Mouse (Mus musculus) gastrocnemius, postnatal 14 days (tissue): ENCODE results near the gene Nfix. TPM values are rescaled to one million over a fixed set of nuclear protein-coding genes. Genes with fewer than 3 reads are reported as not detected.

Experiments used
- DNase-seq: peaks from one replicate; pipeline ENCODE4 v3.0.0; 2021; ENCODE audit warnings: mixed read lengths
- intact Hi-C: fragments of 180-260 bp; cut with DNase I; formaldehyde crosslinking; loops from one replicate; pipeline ENCODE4 v1.15.1; 2025; ENCODE audit warnings: low total_unique reads
- total RNA-seq, 2 experiments: library from RNA; stranded (reverse); gene quantifications; 2 replicates each; pipeline ENCODE4 v1.2.3; 2021

Gene Nfix
- total RNA-seq, 2 experiments from 2014 or later: 531 to 566 TPM

- intact Hi-C loops: no loop called here
- peak; percentile 65 for DNase-seq
Measured at GRCm38 (mm10) chr8:84711933-84712758, 88.0 kb downstream of the Nfix start.

GRCm38 (mm10) chr8:84711312-84711711 is 88.8 kb downstream of the Nfix start:
- intact Hi-C loops: no loop called here
- no peak for DNase-seq

- DNase-seq: no peak
- intact Hi-C loops: loop anchor here (2.0 kb wide), 1 partner anchor 103 kb away; no protein-coding TSS in a partner anchor
Measured at GRCm38 (mm10) chr8:84709931-84710330, 90.2 kb downstream of the Nfix start.

- peak; percentile 84 for DNase-seq
- intact Hi-C loops: loop anchor here (2.0 kb wide), 1 partner anchor 104 kb away; no protein-coding TSS in a partner anchor
Measured at GRCm38 (mm10) chr8:84708774-84709475, 91.2 kb downstream of the Nfix start.

- intact Hi-C loops: loop anchor here (2.0 kb wide), 1 partner anchor 105 kb away; no protein-coding TSS in a partner anchor
- DNase-seq: peak; percentile 62
Measured at GRCm38 (mm10) chr8:84708071-84708541, 92.0 kb downstream of the Nfix start.

DNA sequence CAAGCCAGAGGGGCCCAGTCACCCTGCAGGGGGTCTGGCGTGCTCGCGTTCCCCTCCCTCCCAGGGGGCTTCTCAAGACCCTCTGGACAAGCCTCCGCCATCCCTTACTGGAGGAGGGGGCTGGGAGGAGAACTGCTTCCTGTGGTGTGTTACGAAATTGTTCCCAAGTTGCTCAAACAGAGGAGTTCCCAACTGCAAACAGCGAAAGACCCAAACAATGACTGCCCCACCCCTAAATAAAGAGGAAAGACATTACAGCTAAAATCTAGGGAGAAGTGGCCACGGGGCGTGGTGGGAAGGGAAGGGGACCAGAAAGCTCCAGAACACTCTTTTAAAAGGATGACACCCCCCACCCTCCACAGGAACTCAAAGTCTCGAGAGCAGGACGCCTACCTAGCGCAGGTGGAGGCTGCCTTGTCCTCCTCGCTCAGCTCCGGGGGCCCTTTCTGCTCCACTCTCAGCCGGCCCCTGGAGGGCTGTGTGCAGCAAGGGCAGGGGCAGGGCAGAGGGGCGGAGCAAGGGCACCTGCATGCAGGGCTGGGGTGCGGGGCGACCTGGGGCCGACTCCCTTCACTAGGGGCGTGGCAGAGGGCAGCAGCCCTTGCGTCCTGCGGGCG is 92.8 kb downstream of the Nfix start:
- intact Hi-C loops: no loop called here
- DNase-seq: no peak

DNA sequence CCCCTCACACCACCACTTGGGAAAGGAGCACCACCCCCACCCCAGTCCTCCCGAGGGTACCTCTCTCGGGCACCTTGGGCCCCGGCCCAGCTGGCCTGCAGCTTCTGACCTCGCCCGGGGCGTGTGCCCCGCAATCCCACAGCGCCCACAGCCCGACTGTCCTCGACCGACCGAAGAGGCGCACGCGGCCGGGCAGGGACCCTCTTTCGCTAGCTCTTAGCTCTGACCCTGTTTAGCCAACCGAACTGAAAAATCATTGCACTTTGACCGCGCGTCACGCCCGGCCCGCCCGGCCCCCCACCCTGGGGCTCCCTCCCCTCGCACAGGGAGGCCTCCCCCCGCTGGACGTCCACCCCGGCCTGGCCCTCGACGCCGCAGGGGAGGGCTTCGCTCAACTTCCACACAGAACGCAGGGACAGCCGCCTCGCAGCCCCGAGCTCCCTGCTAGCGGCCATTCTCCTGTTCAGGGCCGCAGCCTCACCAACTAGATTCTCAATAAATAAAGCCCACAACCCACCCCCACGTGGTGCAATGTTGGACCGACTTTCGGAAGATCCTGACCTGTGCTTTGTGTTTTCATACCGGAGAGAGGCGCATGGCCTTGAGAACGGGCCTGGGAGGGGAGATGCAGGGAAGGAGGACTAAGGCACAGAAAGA is 93.4 kb downstream of the Nfix start:
- intact Hi-C loops: no loop called here
- peak; percentile 66 for DNase-seq

GRCm38 (mm10) chr8:84705960-84706359 is 94.2 kb downstream of the Nfix start:
- no peak for DNase-seq
- intact Hi-C loops: no loop called here

- intact Hi-C loops: no loop called here
- DNase-seq: no peak
Measured at GRCm38 (mm10) chr8:84704867-84705831, 95.0 kb downstream of the Nfix start.

- peak; percentile 84 for DNase-seq
- intact Hi-C loops: no loop called here
Measured at GRCm38 (mm10) chr8:84704356-84704755, 95.8 kb downstream of the Nfix start.

- no peak for DNase-seq
- intact Hi-C loops: no loop called here
Measured at GRCm38 (mm10) chr8:84703466-84704249, 96.5 kb downstream of the Nfix start.

GRCm38 (mm10) chr8:84702963-84703465 is 97.1 kb downstream of the Nfix start:
- intact Hi-C loops: no loop called here
- DNase-seq: no peak

- DNase-seq: no peak
- intact Hi-C loops: no loop called here
Measured at GRCm38 (mm10) chr8:84702561-84702960, 97.6 kb downstream of the Nfix start.

DNA sequence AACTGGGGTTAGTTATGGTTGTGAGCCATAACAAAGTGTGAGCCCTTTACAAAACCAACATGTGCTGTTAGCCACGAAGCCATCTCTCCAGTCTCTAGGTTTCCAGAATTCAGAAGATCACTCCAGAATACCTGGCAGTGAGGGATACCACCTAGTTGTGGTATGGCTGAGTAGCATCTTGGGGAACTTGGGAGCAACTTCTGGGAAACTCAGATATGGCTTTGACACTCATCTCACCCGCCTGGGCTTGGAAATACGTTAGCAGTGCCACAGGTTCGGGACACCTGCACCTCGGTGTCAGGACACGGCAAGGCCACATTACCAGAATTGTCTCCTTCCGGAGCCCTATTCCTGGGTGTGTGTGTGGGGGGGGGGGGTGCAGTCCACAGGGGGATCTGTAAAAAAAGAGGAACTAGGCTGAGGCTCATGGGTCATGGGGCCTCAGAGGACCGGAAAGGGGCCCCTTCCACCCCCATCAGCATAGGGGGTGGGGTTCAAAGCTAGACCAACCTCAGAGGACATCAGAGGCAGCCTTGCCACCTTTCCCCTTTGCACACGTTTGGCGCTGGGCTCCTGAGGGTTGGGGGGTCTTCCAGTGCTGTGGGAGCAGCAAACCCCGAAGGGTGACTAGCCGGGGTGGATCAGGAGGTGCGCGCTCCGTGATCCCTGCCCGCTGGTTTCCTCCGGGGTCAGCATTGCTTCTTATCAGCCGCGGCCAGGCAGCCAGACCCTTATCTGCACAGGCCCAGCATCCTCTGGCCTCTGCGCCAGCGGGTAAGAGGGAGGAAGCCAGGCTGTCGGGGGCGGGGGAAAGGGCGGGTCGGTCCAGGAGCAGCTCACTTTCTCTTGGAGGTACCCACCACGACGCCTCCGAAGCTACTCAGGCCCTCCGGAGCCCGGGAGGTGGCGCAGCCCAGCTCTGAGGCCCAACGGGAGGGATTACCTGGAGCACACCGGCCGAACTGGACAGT is 98.9 kb downstream of the Nfix start, which contains the start of gene Lyl1:
Gene Lyl1, plus strand, starts transcription at position 517 of the 971 bp plus-strand sequence.
- peak; percentile 64 for DNase-seq
- intact Hi-C loops: no loop called here

GRCm38 (mm10) chr8:84700526-84700925 is 99.6 kb downstream of the Nfix start:
- intact Hi-C loops: no loop called here
- DNase-seq: no peak

GRCm38 (mm10) chr8:84699861-84700322 is 100.3 kb downstream of the Nfix start:
- DNase-seq: peak; percentile 61
- intact Hi-C loops: no loop called here
